Mouse (Mus musculus): ENCODE results near the gene Dlx4. TPM values are rescaled to one million over a fixed set of nuclear protein-coding genes. Genes with fewer than 3 reads are reported as not detected.

Gene Dlx4
- polyA plus RNA-seq, 1 experiment, result not detected

GRCm38 (mm10) chr11:95128359-95128758 lies 17.7 kb downstream of the Dlx4 start:
- Histone ChIP-seq H3K27me3 (replicated peaks; ENCODE audit: control insufficient read depth, insufficient read depth, low read length) (no peaks in the 10 kb centered on the region), H3K27ac (ENCODE audit: insufficient read depth, low read depth, low read length) (no peak overlapping the region), H3K36me3 (ENCODE audit: control insufficient read depth, insufficient read depth, low read length) (no peaks in the 10 kb centered on the region), H3K4me1 (ENCODE audit: control insufficient read depth, insufficient read depth, low read length) (no peaks in the 10 kb centered on the region), H3K4me3 (ENCODE audit: insufficient read depth, low read depth, low read length) (no peak overlapping the region)
- TF ChIP-seq CTCF (conservative IDR thresholded peaks at IDR 0.05; ENCODE audit: insufficient read depth, insufficient read length, low read depth, low read length), result no peak
- 50% methylated on average over 11 of the region's 11 CpGs for whole genome bisulfite sequencing
- no peak for DNase-seq

DNA sequence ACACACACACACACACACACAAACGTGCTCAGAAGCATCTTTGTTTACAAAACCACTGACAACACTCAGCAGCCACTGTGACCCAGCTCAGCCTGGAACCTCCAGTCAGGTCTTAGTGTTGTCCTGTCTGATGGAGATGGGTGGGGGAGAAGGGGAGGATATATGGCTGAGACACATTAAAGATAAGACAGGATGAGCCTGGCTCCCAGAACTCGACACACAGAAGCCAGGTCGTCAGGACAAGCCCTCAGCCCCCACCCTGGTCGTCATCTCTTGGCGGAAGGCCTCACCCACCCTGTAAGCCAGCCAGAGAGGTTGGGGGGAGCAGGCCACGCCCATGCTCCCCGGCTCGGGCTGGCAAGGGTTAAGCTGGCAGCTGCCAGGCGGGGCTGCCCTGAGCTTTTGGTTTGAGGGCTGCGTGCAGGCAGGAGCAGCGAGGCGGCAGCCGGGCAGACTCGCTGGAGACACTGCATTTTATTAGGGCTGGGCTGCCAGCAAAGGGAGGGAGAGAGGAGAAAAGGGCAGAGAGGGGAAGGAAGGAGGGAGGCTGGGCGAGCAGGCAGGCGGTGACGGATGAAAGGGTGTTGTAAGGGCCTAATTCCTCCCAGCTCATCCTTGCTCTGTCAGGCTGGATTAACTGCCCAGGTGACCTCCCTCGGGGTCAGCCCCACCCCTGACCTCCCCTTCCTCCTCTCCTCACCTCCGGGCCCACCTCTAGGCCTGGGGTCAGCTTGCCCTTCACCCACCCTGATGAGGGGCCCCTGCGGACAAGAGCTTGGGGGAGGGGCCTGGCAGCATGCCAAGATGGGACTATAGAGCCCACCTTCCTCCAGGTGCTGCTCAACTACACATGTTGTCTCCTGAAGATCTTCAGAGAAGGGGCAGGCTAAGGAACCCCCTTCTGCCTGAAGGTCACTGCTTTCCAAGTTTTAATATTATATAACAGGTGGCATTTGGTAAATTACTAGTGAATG lies 19.5 kb downstream of the Dlx4 start:
- no peaks in the 10 kb centered on the region for H3K4me1 ChIP-seq (ENCODE audit: control insufficient read depth, insufficient read depth, low read length)
- DNase-seq, result no peak
- no peaks in the 10 kb centered on the region for H3K27me3 ChIP-seq (replicated peaks; ENCODE audit: control insufficient read depth, insufficient read depth, low read length)
- H3K36me3 ChIP-seq (ENCODE audit: control insufficient read depth, insufficient read depth, low read length), result no peaks in the 10 kb centered on the region
- 10% methylated on average over 20 of the region's 20 CpGs for WGBS
- no peak overlapping the region for H3K4me3 ChIP-seq (ENCODE audit: insufficient read depth, low read depth, low read length)
- no peak for TF ChIP-seq POLR2A (IDR thresholded peaks at IDR 0.05; ENCODE audit: low read depth, low read length)
- TF ChIP-seq CTCF (conservative IDR thresholded peaks at IDR 0.05; ENCODE audit: insufficient read depth, insufficient read length, low read depth, low read length), result no peak
- H3K27ac ChIP-seq (ENCODE audit: insufficient read depth, low read depth, low read length), result no peak overlapping the region

DNA sequence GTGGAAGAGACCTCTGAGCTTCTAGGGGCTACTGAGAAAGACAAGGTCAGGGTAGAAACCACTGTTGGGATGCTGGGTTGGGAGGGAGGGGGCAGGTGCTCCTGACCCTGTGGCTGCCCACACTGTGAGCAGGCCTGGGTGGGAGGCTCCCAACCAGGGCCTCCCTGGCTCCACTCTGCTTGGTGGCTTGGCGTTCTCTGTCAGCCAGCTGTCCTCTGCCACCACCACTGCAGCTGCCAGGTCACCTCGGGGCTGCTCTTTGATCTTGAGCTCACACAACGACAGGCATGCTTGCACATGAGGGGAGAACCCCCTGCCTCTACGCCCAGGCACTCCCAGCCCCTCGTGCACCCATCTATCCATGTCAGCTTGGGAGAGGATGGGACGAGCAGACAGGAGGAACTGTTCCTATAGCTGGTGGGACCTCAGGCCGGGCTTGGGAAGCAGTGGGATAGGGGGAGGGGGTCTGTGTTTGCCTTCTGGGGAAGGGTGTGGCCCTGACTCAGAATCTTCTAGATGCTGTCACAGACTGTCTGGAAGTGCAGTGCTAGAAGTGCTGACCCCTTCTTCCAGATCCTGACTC lies 20.6 kb downstream of the Dlx4 start:
- peaks cover 3% of the 10 kb centered on the region; the same call in 1 of the 2 replicates for H3K27me3 ChIP-seq (replicated peaks; ENCODE audit: control insufficient read depth, insufficient read depth, low read length)
- no peak for DNase-seq
- no peak overlapping the region for H3K4me3 ChIP-seq (ENCODE audit: insufficient read depth, low read depth, low read length)
- 67% methylated on average over 7 of the region's 7 CpGs for WGBS
- no peaks in the 10 kb centered on the region for H3K36me3 ChIP-seq (ENCODE audit: control insufficient read depth, insufficient read depth, low read length)
- no peaks in the 10 kb centered on the region for H3K4me1 ChIP-seq (ENCODE audit: control insufficient read depth, insufficient read depth, low read length)
- TF ChIP-seq CTCF (conservative IDR thresholded peaks at IDR 0.05; ENCODE audit: insufficient read depth, insufficient read length, low read depth, low read length) (no peak), POLR2A (IDR thresholded peaks at IDR 0.05; ENCODE audit: low read depth, low read length) (no peak)
- H3K27ac ChIP-seq (ENCODE audit: insufficient read depth, low read depth, low read length), result no peak overlapping the region

- no peak for DNase-seq
- H3K36me3 ChIP-seq (ENCODE audit: control insufficient read depth, insufficient read depth, low read length), result no peaks in the 10 kb centered on the region
- TF ChIP-seq CTCF (conservative IDR thresholded peaks at IDR 0.05; ENCODE audit: insufficient read depth, insufficient read length, low read depth, low read length) (no peak), POLR2A (IDR thresholded peaks at IDR 0.05; ENCODE audit: low read depth, low read length) (no peak)
- peaks cover 7% of the 10 kb centered on the region; the same call in 1 of the 2 replicates for H3K27me3 ChIP-seq (replicated peaks; ENCODE audit: control insufficient read depth, insufficient read depth, low read length)
- no peaks in the 10 kb centered on the region for H3K4me1 ChIP-seq (ENCODE audit: control insufficient read depth, insufficient read depth, low read length)
- H3K4me3 ChIP-seq (ENCODE audit: insufficient read depth, low read depth, low read length), result no peak overlapping the region
- no peak overlapping the region for H3K27ac ChIP-seq (ENCODE audit: insufficient read depth, low read depth, low read length)
- 82% methylated on average over 6 of the region's 6 CpGs for WGBS
These were observed 24.0 kb downstream of the Dlx4 start for GRCm38 (mm10) chr11:95122100-95122489.

- no peaks in the 10 kb centered on the region for H3K4me1 ChIP-seq (ENCODE audit: control insufficient read depth, insufficient read depth, low read length)
- H3K4me3 ChIP-seq (ENCODE audit: insufficient read depth, low read depth, low read length), result peak overlapping the region; percentile 36; the same call in 1 of the 2 replicates
- no peaks in the 10 kb centered on the region for H3K36me3 ChIP-seq (ENCODE audit: control insufficient read depth, insufficient read depth, low read length)
- no peak for TF ChIP-seq CTCF (conservative IDR thresholded peaks at IDR 0.05; ENCODE audit: insufficient read depth, insufficient read length, low read depth, low read length)
- TF ChIP-seq POLR2A (IDR thresholded peaks at IDR 0.05; ENCODE audit: low read depth, low read length), result no peak
- peaks cover 7% of the 10 kb centered on the region; the same call in 1 of the 2 replicates for H3K27me3 ChIP-seq (replicated peaks; ENCODE audit: control insufficient read depth, insufficient read depth, low read length)
- H3K27ac ChIP-seq (ENCODE audit: insufficient read depth, low read depth, low read length), result no peak overlapping the region
- no peak for DNase-seq
- WGBS, result 8% methylated on average over 63 of the region's 63 CpGs
These were observed 24.6 kb downstream of the Dlx4 start for GRCm38 (mm10) chr11:95121161-95122099.

DNA sequence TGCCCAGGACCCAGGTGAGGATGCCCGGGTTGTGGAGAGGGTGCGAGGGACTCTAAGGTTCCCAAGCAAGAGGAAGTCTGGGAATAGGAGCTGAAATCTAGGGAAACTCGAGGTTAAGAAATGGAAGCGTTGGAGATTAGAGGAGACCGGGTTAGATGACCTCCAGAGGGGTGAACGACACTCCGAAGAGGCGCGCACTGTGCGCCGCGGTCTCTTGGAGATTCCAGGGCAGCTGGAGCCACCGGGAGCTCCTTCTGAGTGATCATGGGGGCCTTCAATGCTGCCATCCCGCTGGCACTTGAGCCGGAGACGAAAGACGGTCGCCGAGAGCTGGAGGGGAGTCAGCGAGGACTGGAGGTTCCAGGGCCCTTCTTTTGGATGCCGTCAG lies 25.4 kb downstream of the Dlx4 start:
- H3K27ac ChIP-seq (ENCODE audit: insufficient read depth, low read depth, low read length), result no peak overlapping the region
- TF ChIP-seq POLR2A (IDR thresholded peaks at IDR 0.05; ENCODE audit: low read depth, low read length), result no peak
- TF ChIP-seq CTCF (conservative IDR thresholded peaks at IDR 0.05; ENCODE audit: insufficient read depth, insufficient read length, low read depth, low read length), result no peak
- H3K27me3 ChIP-seq (replicated peaks; ENCODE audit: control insufficient read depth, insufficient read depth, low read length), result peaks cover 7% of the 10 kb centered on the region; the same call in 1 of the 2 replicates
- no peaks in the 10 kb centered on the region for H3K4me1 ChIP-seq (ENCODE audit: control insufficient read depth, insufficient read depth, low read length)
- H3K36me3 ChIP-seq (ENCODE audit: control insufficient read depth, insufficient read depth, low read length), result no peaks in the 10 kb centered on the region
- WGBS, result 4% methylated on average over 21 of the region's 21 CpGs
- H3K4me3 ChIP-seq (ENCODE audit: insufficient read depth, low read depth, low read length), result no peak overlapping the region
- DNase-seq, result no peak
